Mouse (Mus musculus): ENCODE data around the gene Hoxa11.

- TF ChIP-seq TAL1 (IDR thresholded peaks at IDR 0.05; ENCODE audit: low read length) (no peak), GATA1 (IDR thresholded peaks at IDR 0.05; ENCODE audit: low read length) (no peak)
Measured at GRCm38 (mm10) chr6:52276382-52276781, 30.8 kb upstream of the Hoxa11 start.
